Mouse (Mus musculus): ENCODE results near the gene Zcchc2. TPM values are rescaled to one million over a fixed set of nuclear protein-coding genes. Genes with fewer than 3 reads are reported as not detected.

The Zcchc2 gene
- polyA plus RNA-seq, 1 experiment from 2014 or later: 1.4 TPM

DNA sequence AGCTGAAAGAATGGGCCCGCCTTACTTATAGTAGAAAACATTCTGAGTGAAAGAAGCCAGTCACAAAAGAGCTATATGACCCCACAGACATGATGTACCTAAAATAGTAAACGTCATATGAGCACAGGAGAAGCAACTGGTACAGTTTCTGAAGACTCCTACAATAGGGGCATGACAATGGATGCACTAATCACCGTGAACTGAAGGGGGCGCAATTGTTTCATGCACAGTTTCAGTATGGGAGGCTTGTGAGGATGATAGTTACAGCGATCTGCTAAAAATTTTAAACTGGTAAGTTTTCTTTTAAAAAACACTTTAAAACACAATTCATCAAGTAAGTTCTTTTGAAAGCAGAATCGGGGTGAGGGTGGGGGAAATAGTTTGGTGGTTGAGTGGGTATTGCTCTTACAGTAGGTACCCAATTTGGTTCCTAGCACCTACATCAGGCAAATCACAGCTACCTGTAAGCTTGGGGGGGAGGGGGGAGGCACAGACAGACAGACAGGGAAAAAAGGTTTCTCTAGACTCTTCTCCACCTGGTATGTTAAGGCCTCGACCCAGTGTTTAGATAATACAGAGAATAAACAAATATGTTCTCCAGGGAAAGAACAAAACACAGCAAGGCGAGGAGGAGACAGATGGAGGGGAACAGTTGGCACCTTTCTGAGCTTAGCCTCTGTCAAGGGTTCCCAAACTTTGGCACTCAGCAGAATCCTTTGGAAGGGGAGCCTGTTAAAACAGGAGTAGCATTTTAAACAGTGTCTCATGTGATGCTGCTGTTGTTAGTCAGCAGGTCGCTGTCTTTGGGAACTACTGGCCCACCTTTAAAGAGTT lies 81.2 kb downstream of the Zcchc2 start:
- Histone ChIP-seq H3K9me3 (replicated peaks) (no peaks in the 10 kb centered on the region), H3K27ac (no peak overlapping the region), H3K4me1 (peaks cover 7% of the 10 kb centered on the region), H3K27me3 (ENCODE audit: low read depth, poor library complexity, severe bottlenecking) (no peaks in the 10 kb centered on the region), H3K4me3 (no peak overlapping the region), H3K36me3 (no peaks in the 10 kb centered on the region)
- 11% methylated on average over 9 of the region's 9 CpGs for WGBS
- DNase-seq (ENCODE audit: low spot score): peak; percentile 82

- DNase-seq (ENCODE audit: low spot score): peak; percentile 33
- WGBS: 1% methylated on average over 10 of the region's 10 CpGs
- H3K27ac ChIP-seq: no peak overlapping the region
- H3K9me3 ChIP-seq (replicated peaks): no peaks in the 10 kb centered on the region
- peaks cover 7% of the 10 kb centered on the region for H3K4me1 ChIP-seq
- no peaks in the 10 kb centered on the region for H3K36me3 ChIP-seq
- no peak overlapping the region for H3K4me3 ChIP-seq
- H3K27me3 ChIP-seq (ENCODE audit: low read depth, poor library complexity, severe bottlenecking): no peaks in the 10 kb centered on the region
Observed at GRCm38 (mm10) chr1:106072071-106072440, 81.8 kb downstream of the Zcchc2 start.

- no peaks in the 10 kb centered on the region for H3K27me3 ChIP-seq (ENCODE audit: low read depth, poor library complexity, severe bottlenecking)
- DNase-seq (ENCODE audit: low spot score): peak; percentile 25
- H3K4me3 ChIP-seq: no peak overlapping the region
- no peaks in the 10 kb centered on the region for H3K36me3 ChIP-seq
- H3K4me1 ChIP-seq: peaks cover 7% of the 10 kb centered on the region
- 79% methylated on average over 7 of the region's 7 CpGs for WGBS
- H3K9me3 ChIP-seq (replicated peaks): no peaks in the 10 kb centered on the region
- no peak overlapping the region for H3K27ac ChIP-seq
Observed at GRCm38 (mm10) chr1:106073166-106073565, 83.0 kb downstream of the Zcchc2 start.

GRCm38 (mm10) chr1:106074141-106074540 lies 83.9 kb downstream of the Zcchc2 start:
- Histone ChIP-seq H3K36me3 (no peaks in the 10 kb centered on the region), H3K27ac (no peak overlapping the region), H3K4me3 (no peak overlapping the region), H3K9me3 (replicated peaks) (no peaks in the 10 kb centered on the region), H3K27me3 (ENCODE audit: low read depth, poor library complexity, severe bottlenecking) (no peaks in the 10 kb centered on the region), H3K4me1 (peaks cover 7% of the 10 kb centered on the region)
- 89% methylated on average over 7 of the region's 7 CpGs for WGBS
- peak; percentile 15 for DNase-seq (ENCODE audit: low spot score)

DNA sequence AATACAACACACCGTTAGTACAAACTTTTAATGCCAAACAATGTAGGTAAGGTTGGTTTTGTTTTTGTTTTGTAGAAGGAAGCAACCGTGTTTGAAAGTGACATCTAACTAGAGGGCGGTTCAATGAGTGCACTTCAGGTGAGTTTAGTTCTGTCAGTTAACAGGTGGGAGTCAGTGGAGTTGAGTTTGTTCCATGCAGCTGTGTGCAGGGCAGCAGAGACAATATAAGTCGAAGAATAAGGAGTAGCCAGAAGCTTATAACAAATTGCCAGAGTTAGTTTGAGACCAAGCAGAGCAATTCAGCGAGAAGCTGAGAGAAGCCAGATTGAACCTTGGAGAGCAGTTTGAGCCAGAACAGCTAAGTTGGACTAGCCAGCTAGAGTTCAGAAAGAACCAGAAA lies 84.5 kb downstream of the Zcchc2 start:
- H3K27me3 ChIP-seq (ENCODE audit: low read depth, poor library complexity, severe bottlenecking): no peaks in the 10 kb centered on the region
- H3K4me1 ChIP-seq: peaks cover 7% of the 10 kb centered on the region
- H3K27ac ChIP-seq: no peak overlapping the region
- DNase-seq (ENCODE audit: low spot score): peak; percentile 21
- no peaks in the 10 kb centered on the region for H3K36me3 ChIP-seq
- no peaks in the 10 kb centered on the region for H3K9me3 ChIP-seq (replicated peaks)
- H3K4me3 ChIP-seq: no peak overlapping the region
- WGBS: 92% methylated on average over 5 of the region's 5 CpGs

DNA sequence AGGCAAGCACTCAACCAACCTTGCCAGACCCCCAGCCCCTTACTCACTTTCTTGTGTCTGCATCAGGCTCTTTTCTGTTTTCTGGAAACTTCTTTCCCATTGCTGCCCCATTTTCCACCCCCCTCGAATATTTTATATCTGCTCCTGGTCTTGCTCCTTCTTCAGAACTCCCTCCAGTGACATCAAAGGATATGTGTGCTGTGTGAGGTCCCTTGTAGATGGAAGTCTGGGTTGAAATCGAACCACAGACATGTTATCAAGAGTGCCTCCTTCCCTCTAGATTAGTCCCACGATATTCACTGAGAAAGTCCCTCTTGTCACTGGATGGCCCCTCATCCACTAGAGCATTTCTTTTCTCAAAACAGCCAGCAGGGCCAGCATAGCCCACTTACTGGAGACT lies 86.4 kb downstream of the Zcchc2 start:
- Histone ChIP-seq H3K4me1 (peaks cover 6% of the 10 kb centered on the region), H3K27ac (no peak overlapping the region), H3K9me3 (replicated peaks) (no peaks in the 10 kb centered on the region), H3K27me3 (ENCODE audit: low read depth, poor library complexity, severe bottlenecking) (no peaks in the 10 kb centered on the region), H3K4me3 (no peak overlapping the region), H3K36me3 (no peaks in the 10 kb centered on the region)
- DNase-seq (ENCODE audit: low spot score): peak; percentile 19
- WGBS: 87% methylated on average over 3 of the region's 3 CpGs

DNA sequence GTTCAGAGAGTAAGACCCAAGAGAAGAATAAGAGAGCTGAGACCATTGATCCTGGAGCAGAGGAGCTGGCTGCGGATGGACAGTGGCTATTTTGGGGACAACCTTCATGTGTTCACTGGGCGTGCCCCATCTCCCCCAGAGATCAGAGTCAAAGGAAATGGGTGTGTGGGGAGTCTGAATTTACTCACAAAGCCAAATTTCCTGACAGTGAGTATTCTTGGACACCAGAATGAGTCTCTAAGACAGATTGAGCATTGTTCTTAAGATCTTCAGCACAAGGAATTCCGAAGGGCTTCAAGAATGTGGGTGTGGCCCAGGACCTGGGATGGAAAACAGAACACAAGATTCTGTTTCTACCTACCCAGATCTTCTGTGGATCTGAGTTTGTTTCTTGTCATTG lies 87.0 kb downstream of the Zcchc2 start:
- 80% methylated on average over 3 of the region's 3 CpGs for WGBS
- H3K27me3 ChIP-seq (ENCODE audit: low read depth, poor library complexity, severe bottlenecking): no peaks in the 10 kb centered on the region
- H3K36me3 ChIP-seq: no peaks in the 10 kb centered on the region
- H3K9me3 ChIP-seq (replicated peaks): no peaks in the 10 kb centered on the region
- peak; percentile 12 for DNase-seq (ENCODE audit: low spot score)
- no peak overlapping the region for H3K27ac ChIP-seq
- peaks cover under 1% of the 10 kb centered on the region for H3K4me1 ChIP-seq
- no peak overlapping the region for H3K4me3 ChIP-seq

Other genes starting within 250 kb of the Zcchc2 start
- 0.11 and 0.31 TPM in 2 replicates for gene Tnfrsf11a, start 209.7 kb upstream of the Zcchc2 start, polyA plus RNA-seq (2016; fragmentation: Nextera tagmentation; extraction: Ambion mirVana)
- gene Phlpp1, start 181.3 kb downstream of the Zcchc2 start, polyA plus RNA-seq (2016; fragmentation: Nextera tagmentation; extraction: Ambion mirVana): 2.8 and 3.0 TPM in 2 replicates

Measured in limb, embryonic 10.5 days (tissue).